Mouse (Mus musculus) forebrain, postnatal 0 days (tissue): ENCODE results near the gene Epsti1. TPM values are rescaled to one million over a fixed set of nuclear protein-coding genes. Genes with fewer than 3 reads are reported as not detected.

Experiments used
- ATAC-seq: fragments of 200-750 bp; cut with Nextera tagmentation; 2 replicates; pipeline ENCODE4 v1.8.0; 2017; ENCODE audit warnings: mild to moderate bottlenecking, moderate library complexity
- DNase-seq: peaks from one replicate; pipeline ENCODE4 v3.0.0-alpha.2; 2015
- H3K27ac ChIP-seq: fragments of 300-500 bp; sonication (generic); 2 replicates; pipeline ENCODE4 v1.5.1; 2014; ENCODE audit warnings: low read depth, mild to moderate bottlenecking, antibody characterized with exemption, low read length, moderate library complexity, mixed read lengths
- H3K27me3 ChIP-seq: fragments of 300-500 bp; sonication (generic); 2 replicates; pipeline ENCODE4 v1.6.1; 2014; ENCODE audit warnings: mild to moderate bottlenecking, low read length, mixed read lengths; ENCODE audit not compliant: insufficient read depth
- H3K36me3 ChIP-seq: fragments of 300-500 bp; sonication (generic); 2 replicates; pipeline ENCODE4 v1.6.1; 2014; ENCODE audit warnings: mild to moderate bottlenecking, moderate library complexity; ENCODE audit not compliant: insufficient read depth
- H3K4me1 ChIP-seq: fragments of 300-500 bp; sonication (generic); 2 replicates; pipeline ENCODE4 v1.6.1; 2014; ENCODE audit warnings: antibody characterized with exemption; ENCODE audit not compliant: insufficient read depth
- H3K4me2 ChIP-seq: fragments of 300-500 bp; sonication (generic); 2 replicates; pipeline ENCODE4 v1.6.1; 2014; ENCODE audit warnings: low read depth, mild to moderate bottlenecking, moderate library complexity
- H3K4me3 ChIP-seq: fragments of 300-500 bp; sonication (generic); 2 replicates; pipeline ENCODE4 v1.5.1; 2014; ENCODE audit warnings: low read depth, low read length, mixed read lengths
- H3K9ac ChIP-seq: fragments of 300-500 bp; sonication (generic); 2 replicates; pipeline ENCODE4 v1.6.1; 2014; ENCODE audit warnings: mild to moderate bottlenecking
- H3K9me3 ChIP-seq: fragments of 300-500 bp; sonication (generic); 2 replicates; pipeline ENCODE4 v1.6.1; 2016; ENCODE audit warnings: low read length
- CTCF ChIP-seq: sonication (generic); IDR thresholded peaks from 2 replicates; pipeline ENCODE4 v1.5.1; 2016; ENCODE audit warnings: antibody characterized with exemption, control low read depth, low read depth
- WGBS: fragments of 180-500 bp; shearing (Covaris S2); extraction: QIAGEN DNeasy Blood & Tissue Kit; methylation state at CpG from one replicate; pipeline ENCODE4 v1.1.7; 2014; 5-methylcytosine and 5-hydroxymethylcytosine counted together
- polyA plus RNA-seq: library from polyadenylated mRNA; unstranded; fragments of >200 nt; fragmentation: Nextera tagmentation; extraction: Ambion mirVana; gene quantifications from 2 replicates; pipeline ENCODE4 v1.2.1, GENCODE M21; 2015
- total RNA-seq: library from RNA; depleted of rRNA; stranded (reverse); fragments of >200 nt; gene quantifications from 2 replicates; pipeline ENCODE4 v1.2.3, GENCODE M21; 2014

The Epsti1 gene
- total and polyA plus RNA-seq, 2 experiments from 2014 or later, result 0.33 to 0.97 TPM

GRCm38 (mm10) chr14:77932150-77933047, 28.4 kb downstream of the Epsti1 start:
- no peak overlapping the region for H3K9ac ChIP-seq
- H3K4me1 ChIP-seq, result no peaks in the 10 kb centered on the region
- DNase-seq, result no peak
- no peak for TF ChIP-seq CTCF
- no peaks in the 10 kb centered on the region for H3K9me3 ChIP-seq
- 59% methylated on average over 12 of the region's 12 CpGs for WGBS
- H3K27me3 ChIP-seq, result no peaks in the 10 kb centered on the region
- no peak overlapping the region for H3K4me3 ChIP-seq
- no peak overlapping the region for H3K4me2 ChIP-seq
- H3K27ac ChIP-seq, result no peak overlapping the region
- H3K36me3 ChIP-seq, result no peaks in the 10 kb centered on the region
- no peak for ATAC-seq

GRCm38 (mm10) chr14:77933243-77933642, 29.2 kb downstream of the Epsti1 start:
- no peak for TF ChIP-seq CTCF
- no peak overlapping the region for H3K9ac ChIP-seq
- no peak overlapping the region for H3K4me3 ChIP-seq
- DNase-seq, result peak; percentile 35
- ATAC-seq, result no peak
- H3K27ac ChIP-seq, result no peak overlapping the region
- 76% methylated on average over 5 of the region's 5 CpGs for WGBS
- H3K36me3 ChIP-seq, result no peaks in the 10 kb centered on the region
- no peak overlapping the region for H3K4me2 ChIP-seq
- no peaks in the 10 kb centered on the region for H3K4me1 ChIP-seq
- no peaks in the 10 kb centered on the region for H3K27me3 ChIP-seq
- H3K9me3 ChIP-seq, result no peaks in the 10 kb centered on the region

DNA sequence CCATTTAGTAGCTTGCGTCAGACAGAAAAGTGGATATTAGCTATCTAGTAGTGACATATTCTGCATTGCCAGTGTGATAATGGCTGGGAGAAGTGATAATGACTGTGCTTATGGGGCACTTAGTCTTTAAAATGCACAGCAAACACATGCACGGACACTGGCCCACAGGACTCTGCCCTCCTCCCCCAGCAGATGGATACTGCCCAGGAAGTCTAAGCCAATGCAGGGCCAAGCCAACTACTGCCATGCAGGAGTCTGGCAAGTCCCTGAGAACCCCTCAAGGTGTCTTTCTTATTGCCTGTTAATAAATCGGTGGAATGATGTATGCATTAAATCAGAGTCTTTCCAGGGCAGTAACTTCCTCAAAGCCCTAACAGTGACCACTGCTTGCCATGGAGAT, 30.4 kb downstream of the Epsti1 start:
- no peaks in the 10 kb centered on the region for H3K36me3 ChIP-seq
- H3K27ac ChIP-seq, result no peak overlapping the region
- 81% methylated on average over 3 of the region's 3 CpGs for WGBS
- no peak for TF ChIP-seq CTCF
- H3K9ac ChIP-seq, result no peak overlapping the region
- ATAC-seq (no peak), DNase-seq (no peak)
- H3K4me2 ChIP-seq, result no peak overlapping the region
- no peaks in the 10 kb centered on the region for H3K27me3 ChIP-seq
- H3K4me1 ChIP-seq, result no peaks in the 10 kb centered on the region
- H3K9me3 ChIP-seq, result no peaks in the 10 kb centered on the region
- no peak overlapping the region for H3K4me3 ChIP-seq

GRCm38 (mm10) chr14:77941105-77941504, 37.1 kb downstream of the Epsti1 start:
- DNase-seq, result no peak
- WGBS, result 100% methylated on average over 1 of the region's 1 CpGs
- H3K9me3 ChIP-seq, result no peaks in the 10 kb centered on the region
- 0 out of 2 replicates have a peak, but pooled peaks cover 5% of the 10 kb centered on the region for H3K4me1 ChIP-seq
- no peaks in the 10 kb centered on the region for H3K36me3 ChIP-seq
- no peak overlapping the region for H3K4me2 ChIP-seq
- no peak overlapping the region for H3K4me3 ChIP-seq
- H3K9ac ChIP-seq, result no peak overlapping the region
- H3K27ac ChIP-seq, result no peak overlapping the region
- H3K27me3 ChIP-seq, result no peaks in the 10 kb centered on the region
- no peak for ATAC-seq
- TF ChIP-seq CTCF, result no peak

GRCm38 (mm10) chr14:77942235-77942634, 38.2 kb downstream of the Epsti1 start:
- Histone ChIP-seq H3K9me3 (no peaks in the 10 kb centered on the region), H3K27me3 (no peaks in the 10 kb centered on the region), H3K4me3 (no peak overlapping the region), H3K9ac (no peak overlapping the region), H3K27ac (no peak overlapping the region), H3K4me2 (no peak overlapping the region), H3K4me1 (0 out of 2 replicates have a peak, but pooled peaks cover 5% of the 10 kb centered on the region), H3K36me3 (no peaks in the 10 kb centered on the region)
- TF ChIP-seq CTCF, result no peak
- ATAC-seq (no peak), DNase-seq (no peak)
- 33% methylated on average over 9 of the region's 9 CpGs for WGBS

DNA sequence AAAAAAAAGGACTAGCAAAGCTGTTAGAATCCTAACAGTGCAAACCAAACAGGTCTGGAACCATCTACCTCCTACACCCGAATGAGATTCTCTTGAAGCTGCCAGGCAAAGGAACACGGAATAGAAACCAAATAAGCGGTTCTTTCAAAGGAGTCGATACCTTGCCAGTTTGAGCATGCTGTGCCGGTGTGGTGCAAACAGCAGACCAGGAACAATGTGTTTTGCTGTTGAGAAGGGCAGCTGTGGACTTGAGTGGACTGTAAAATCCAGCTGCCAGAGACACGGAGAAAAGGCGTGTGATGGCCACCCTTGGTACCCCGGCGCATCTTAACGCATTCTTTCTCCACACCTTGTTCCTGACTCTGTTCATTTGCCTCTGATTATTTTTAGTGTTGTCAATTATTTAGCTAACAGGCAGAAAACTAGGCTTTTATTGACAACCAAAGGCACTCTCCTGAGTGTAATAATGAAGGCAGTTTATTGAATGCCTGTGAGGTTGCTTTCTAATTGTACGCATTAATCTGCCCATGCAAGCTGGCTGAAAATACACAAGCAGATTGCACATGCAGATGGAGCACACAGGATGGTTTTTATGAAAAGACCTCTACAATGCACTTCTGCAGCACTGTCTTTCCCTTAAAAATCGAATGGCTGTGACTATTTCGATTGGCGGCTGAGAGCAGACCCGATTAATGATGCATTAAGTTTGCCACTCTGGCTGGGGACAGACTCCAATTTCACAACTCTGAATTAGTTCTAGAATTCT, 38.9 kb downstream of the Epsti1 start:
- H3K4me2 ChIP-seq, result peak overlapping the region; percentile 30
- H3K27ac ChIP-seq, result peak overlapping the region; percentile 42; the same call in 1 of the 2 replicates
- no peaks in the 10 kb centered on the region for H3K9me3 ChIP-seq
- TF ChIP-seq CTCF, result no peak
- peak; percentile 20; the same call in 1 of the 2 replicates for ATAC-seq
- 0 out of 2 replicates have a peak, but pooled peaks cover 5% of the 10 kb centered on the region for H3K4me1 ChIP-seq
- peak; percentile 70 for DNase-seq
- WGBS, result 15% methylated on average over 15 of the region's 15 CpGs
- no peaks in the 10 kb centered on the region for H3K27me3 ChIP-seq
- H3K9ac ChIP-seq, result no peak overlapping the region
- no peaks in the 10 kb centered on the region for H3K36me3 ChIP-seq
- no peak overlapping the region for H3K4me3 ChIP-seq

DNA sequence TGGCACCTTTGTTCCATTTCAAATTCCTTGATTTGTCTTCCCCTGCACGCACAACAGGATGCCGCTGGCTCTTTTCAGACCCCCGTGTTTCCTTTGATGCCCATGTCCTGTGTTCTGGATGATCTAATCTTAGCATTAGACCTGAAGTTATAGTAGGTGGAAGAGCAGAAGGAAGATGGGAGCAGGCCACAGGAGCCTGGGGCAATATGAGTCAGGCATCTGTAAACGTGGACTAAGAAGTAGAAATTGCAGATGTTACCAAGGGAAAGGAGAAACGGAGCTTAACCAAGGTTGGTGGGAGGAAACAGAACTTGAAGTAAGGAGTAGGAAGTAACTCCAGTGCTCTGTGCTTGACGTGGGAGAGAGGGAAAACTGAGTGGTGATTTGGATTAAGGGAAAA, 57.7 kb downstream of the Epsti1 start:
- Histone ChIP-seq H3K27me3 (no peaks in the 10 kb centered on the region), H3K4me3 (no peak overlapping the region), H3K9me3 (no peaks in the 10 kb centered on the region), H3K4me1 (no peaks in the 10 kb centered on the region), H3K9ac (no peak overlapping the region), H3K36me3 (no peaks in the 10 kb centered on the region), H3K27ac (no peak overlapping the region), H3K4me2 (no peak overlapping the region)
- ATAC-seq, result no peak
- 65% methylated on average over 6 of the region's 6 CpGs for WGBS
- no peak for TF ChIP-seq CTCF
- no peak for DNase-seq
